Mouse (Mus musculus): Measurements from ENCODE around the gene Wdr12. TPM values are rescaled to one million over a fixed set of nuclear protein-coding genes. Genes with fewer than 3 reads are reported as not detected.

Gene Wdr12
- total RNA-seq, 2 experiments from 2014 or later: 9.5 to 9.6 TPM

Other genes starting within 250 kb of the Wdr12 start
- 10 to 100 TPM; 11.2 to 17.4 TPM for gene Fam117b, start 185.6 kb downstream of the Wdr12 start, total RNA-seq (2021)
- gene Ica1l, start 55.5 kb downstream of the Wdr12 start, total RNA-seq (2021): under 1 TPM; 0.29 to 0.45 TPM
- gene Carf, start 398 bp downstream of the Wdr12 start, total RNA-seq (2021): 1 to 10 TPM; 6.4 to 9.0 TPM
- 10 to 100 TPM; 46.8 to 53.2 TPM for gene Nbeal1, start 82.0 kb upstream of the Wdr12 start, total RNA-seq (2021)
- 1 to 10 TPM; 9.1 to 9.4 TPM for gene Cyp20a1, start 244.7 kb upstream of the Wdr12 start, total RNA-seq (2021)

Data from heart, postnatal 25 days (tissue).